Mouse (Mus musculus): ENCODE results near the gene Olfr1366. TPM values are rescaled to one million over a fixed set of nuclear protein-coding genes. Genes with fewer than 3 reads are reported as not detected.
"Not testable (repeated sequence)": the region's sequence is repeated elsewhere in the genome, so short reads cannot be mapped to it uniquely, and the experiment has no call there.

Olfr1366 gene
- polyA plus RNA-seq (2015; fragmentation: Nextera tagmentation; extraction: Ambion mirVana): not detected in 2 replicates

DNA sequence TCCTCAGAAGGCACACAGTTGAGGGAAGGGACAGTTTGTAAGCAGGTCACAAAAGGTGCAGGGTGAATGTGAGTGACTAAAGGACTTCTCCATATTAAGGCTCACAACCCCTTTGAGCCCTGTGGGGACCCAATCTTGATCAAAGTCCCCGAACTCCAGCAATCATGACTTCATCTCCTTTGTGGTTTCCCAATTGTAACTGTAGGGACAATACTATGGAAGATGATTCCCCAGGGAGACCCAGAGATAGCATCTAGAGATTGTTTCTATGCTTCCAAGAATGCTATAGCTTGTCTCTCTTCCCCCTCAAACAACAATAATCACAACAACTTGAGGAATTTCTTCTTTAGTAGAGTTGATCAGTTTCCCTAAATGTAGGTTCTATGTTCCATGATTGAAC is at the start of gene Olfr1366:
TSS of gene Olfr1366 (minus strand) at position 101 of the 400 bp plus-strand sequence.
- no peaks in the 10 kb centered on the region for H3K27me3 ChIP-seq (replicated peaks)
- ATAC-seq (ENCODE audit: extremely low read depth, insufficient number of reproducible peaks, low FRiP score, low TSS enrichment): no peak
- WGBS: 54% methylated on average over 1 of the region's 1 CpGs
- no peaks in the 10 kb centered on the region for H3K4me1 ChIP-seq
- H3K36me3 ChIP-seq: no peaks in the 10 kb centered on the region
- no peak within 1 kb of the TSS for H3K9ac ChIP-seq
- H3K27ac ChIP-seq (replicated peaks): no peak within 1 kb of the TSS
- H3K9me3 ChIP-seq: no peaks in the 10 kb centered on the region
- no peak within 1 kb of the TSS for H3K4me2 ChIP-seq
- no peak within 1 kb of the TSS for H3K4me3 ChIP-seq

DNA sequence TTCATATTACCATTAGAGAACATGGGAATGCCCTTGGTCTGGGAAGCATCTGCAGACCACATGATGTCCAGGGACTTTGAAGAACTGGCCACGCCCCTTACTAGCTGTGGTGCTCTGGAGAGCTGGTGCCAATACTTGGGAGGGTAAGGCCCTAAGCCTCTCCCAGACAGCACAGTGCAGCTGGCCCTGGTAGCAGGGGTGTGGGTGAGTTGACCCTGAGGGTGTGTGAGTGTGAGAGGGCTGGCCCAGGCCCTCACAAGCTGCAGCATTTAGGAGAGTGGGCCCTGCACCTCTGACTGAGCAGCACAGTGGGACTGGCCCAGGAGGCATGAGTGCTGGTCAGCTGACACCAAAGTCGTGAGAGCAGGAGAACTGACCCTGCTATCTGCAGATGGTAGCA is 49.0 kb upstream of the Olfr1366 start:
- no peak for ATAC-seq (ENCODE audit: extremely low read depth, insufficient number of reproducible peaks, low FRiP score, low TSS enrichment)
- no peaks in the 10 kb centered on the region for H3K36me3 ChIP-seq
- H3K27ac ChIP-seq (replicated peaks): no peak overlapping the region
- WGBS: 48% methylated on average over 2 of the region's 2 CpGs
- H3K9me3 ChIP-seq: peaks cover 4% of the 10 kb centered on the region; the same call in 1 of the 2 replicates
- H3K27me3 ChIP-seq (replicated peaks): no peaks in the 10 kb centered on the region
- no peak overlapping the region for H3K4me2 ChIP-seq
- no peaks in the 10 kb centered on the region for H3K4me1 ChIP-seq
- H3K9ac ChIP-seq: no peak overlapping the region
- no peak overlapping the region for H3K4me3 ChIP-seq

DNA sequence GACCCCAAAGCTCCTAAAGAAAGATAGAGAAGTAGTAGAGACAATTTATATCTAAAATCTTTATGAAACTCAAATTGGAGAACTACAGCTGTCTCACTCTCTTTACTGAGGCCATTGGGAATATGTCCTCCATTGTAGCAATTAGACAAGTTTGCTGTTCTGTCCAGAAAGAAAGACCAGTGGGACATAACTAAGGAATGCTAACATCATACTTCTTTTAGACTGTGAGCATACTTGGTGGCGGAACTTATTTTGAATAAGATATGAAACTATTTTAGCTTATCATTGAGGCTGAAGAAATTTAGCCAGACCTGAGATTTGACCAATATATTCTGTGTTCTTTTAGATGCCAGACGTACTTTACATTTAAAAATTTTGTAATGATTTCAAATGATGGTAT is 39.1 kb upstream of the Olfr1366 start, which contains the start of gene Olfr1364:
TSS of gene Olfr1364 (minus strand) at position 101 of the 400 bp plus-strand sequence.
- ATAC-seq (ENCODE audit: extremely low read depth, insufficient number of reproducible peaks, low FRiP score, low TSS enrichment): no peak
- H3K4me3 ChIP-seq: no peak within 1 kb of the TSS
- H3K36me3 ChIP-seq: no peaks in the 10 kb centered on the region
- WGBS: 74% methylated on average over 2 of the region's 2 CpGs
- no peaks in the 10 kb centered on the region for H3K4me1 ChIP-seq
- H3K27ac ChIP-seq (replicated peaks): no peak within 1 kb of the TSS
- H3K9ac ChIP-seq: no peak within 1 kb of the TSS
- no peaks in the 10 kb centered on the region for H3K27me3 ChIP-seq (replicated peaks)
- H3K4me2 ChIP-seq: no peak within 1 kb of the TSS
- H3K9me3 ChIP-seq: no peaks in the 10 kb centered on the region

DNA sequence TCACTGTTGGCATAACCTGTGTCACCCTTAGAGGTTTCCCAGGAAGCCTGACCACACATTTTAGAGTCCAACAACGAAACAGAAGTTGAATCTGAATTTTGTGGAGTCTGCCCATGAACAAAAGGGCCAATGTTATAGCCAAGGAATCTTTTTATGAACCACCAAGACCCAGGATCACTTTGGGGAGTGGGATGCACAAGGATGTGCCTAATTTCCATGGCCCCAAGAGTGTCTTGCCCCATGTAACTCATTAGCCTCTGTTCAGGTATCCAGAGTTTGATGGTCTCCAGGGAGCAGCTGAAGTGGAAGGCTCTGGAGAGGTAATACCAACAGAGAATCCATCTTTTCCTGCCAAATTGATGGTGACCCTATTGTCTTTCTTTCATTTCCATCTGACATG is 17.2 kb upstream of the Olfr1366 start, which contains the start of gene Olfr1535:
TSS of gene Olfr1535 (minus strand) at position 101 of the 400 bp plus-strand sequence.
- Histone ChIP-seq H3K27me3 (replicated peaks) (no peaks in the 10 kb centered on the region), H3K4me1 (no peaks in the 10 kb centered on the region), H3K36me3 (no peaks in the 10 kb centered on the region), H3K9me3 (no peaks in the 10 kb centered on the region), H3K4me2 (no peak within 1 kb of the TSS), H3K27ac (replicated peaks) (no peak within 1 kb of the TSS), H3K4me3 (no peak within 1 kb of the TSS), H3K9ac (no peak within 1 kb of the TSS)
- ATAC-seq (ENCODE audit: extremely low read depth, insufficient number of reproducible peaks, low FRiP score, low TSS enrichment): no peak
- 55% methylated on average over 1 of the region's 1 CpGs for WGBS

DNA sequence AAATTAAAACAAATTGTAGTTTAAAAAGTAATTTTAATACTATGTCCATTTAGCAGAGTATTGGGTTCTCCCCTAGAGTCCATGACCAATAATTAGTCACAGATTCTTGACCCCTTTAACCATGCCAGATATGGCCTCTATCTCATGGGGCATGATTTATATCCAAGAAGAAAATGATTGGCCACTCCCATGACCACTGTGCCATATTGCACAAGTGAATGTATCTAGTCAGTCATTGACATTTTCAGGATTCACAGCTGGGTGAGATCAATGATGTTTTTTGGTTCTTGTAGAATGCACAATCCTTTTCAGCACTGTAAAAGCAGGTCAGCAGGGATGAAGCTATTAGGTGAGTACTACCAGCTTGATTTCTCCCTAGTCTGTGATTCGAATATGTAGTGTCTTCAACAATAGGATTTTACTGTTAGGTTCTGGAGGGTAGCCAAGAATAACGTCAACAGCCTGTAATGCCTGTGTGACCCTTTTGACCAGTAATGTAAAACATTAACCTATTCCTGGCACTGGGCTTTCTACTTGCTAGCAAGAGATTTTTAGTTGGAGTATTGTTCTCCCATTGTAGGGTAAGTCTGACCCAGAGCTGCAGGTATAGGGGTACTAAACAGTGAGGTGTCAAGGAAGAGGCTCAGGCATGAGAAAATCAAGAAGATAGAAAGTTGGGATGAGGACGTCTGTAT is 8.0 kb upstream of the Olfr1366 start:
- Histone ChIP-seq H3K4me1 (no peaks in the 10 kb centered on the region), H3K27me3 (replicated peaks) (no peaks in the 10 kb centered on the region), H3K9me3 (no peaks in the 10 kb centered on the region), H3K36me3 (no peaks in the 10 kb centered on the region), H3K4me3 (no peak overlapping the region), H3K9ac (no peak overlapping the region), H3K27ac (replicated peaks) (no peak overlapping the region), H3K4me2 (no peak overlapping the region)
- WGBS: 37% methylated on average over 3 of the region's 3 CpGs
- no peak for ATAC-seq (ENCODE audit: extremely low read depth, insufficient number of reproducible peaks, low FRiP score, low TSS enrichment)

DNA sequence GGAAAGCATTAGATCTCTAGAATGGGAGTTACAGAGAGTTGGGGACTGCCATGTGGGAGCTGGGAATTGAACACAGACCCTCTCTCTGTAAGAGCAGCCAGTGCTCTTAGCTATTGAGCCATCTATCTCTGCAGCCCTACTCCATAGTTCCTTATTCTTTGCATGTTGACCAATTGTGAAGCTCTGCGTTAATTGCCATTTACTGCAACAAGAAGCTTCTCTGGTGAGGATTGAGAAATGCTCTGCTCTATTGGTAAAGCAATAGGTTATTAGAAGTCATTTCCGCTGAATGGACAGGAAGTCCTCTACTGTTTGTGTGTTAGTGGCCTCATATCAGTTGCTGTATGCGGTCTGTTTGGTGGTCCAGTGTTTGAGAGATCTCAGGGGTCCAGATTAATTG is 6.9 kb upstream of the Olfr1366 start:
- Histone ChIP-seq H3K27ac (replicated peaks) (no peak overlapping the region), H3K4me1 (no peaks in the 10 kb centered on the region), H3K9ac (no peak overlapping the region), H3K4me3 (no peak overlapping the region), H3K36me3 (no peaks in the 10 kb centered on the region), H3K9me3 (no peaks in the 10 kb centered on the region), H3K27me3 (replicated peaks) (no peaks in the 10 kb centered on the region), H3K4me2 (no peak overlapping the region)
- 86% methylated on average over 3 of the region's 3 CpGs for WGBS
- ATAC-seq (ENCODE audit: extremely low read depth, insufficient number of reproducible peaks, low FRiP score, low TSS enrichment): no peak

DNA sequence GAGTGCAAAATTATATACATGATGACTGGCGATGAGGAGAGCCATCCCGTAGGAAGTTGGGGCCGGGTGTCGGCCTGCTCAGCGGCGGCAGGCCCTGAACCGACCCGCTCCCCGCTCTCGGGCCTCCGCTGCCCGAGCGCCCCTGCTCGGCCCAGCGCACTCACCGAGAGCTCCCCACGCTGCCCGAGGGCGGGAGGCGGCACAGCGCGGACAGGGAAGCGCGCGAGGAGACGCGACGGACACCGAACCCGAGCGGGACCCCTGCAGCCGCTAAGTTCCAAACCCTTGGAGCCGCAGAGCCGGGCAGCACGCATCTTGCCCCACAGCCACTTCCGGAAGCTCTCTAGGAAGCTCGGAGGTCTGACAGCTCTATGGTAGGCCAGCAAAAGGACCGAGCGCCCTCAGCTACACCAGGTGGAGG is 11.8 kb downstream of the Olfr1366 start, which contains the start of gene Zkscan8:
TSS of gene Zkscan8 (minus strand) at position 340 of the 421 bp plus-strand sequence.
- Histone ChIP-seq H3K27ac (replicated peaks) (peak within 1 kb of the TSS; percentile 93), H3K4me2 (peak within 1 kb of the TSS; percentile 70), H3K4me1 (peaks cover 10% of the 10 kb centered on the region), H3K36me3 (peaks cover 13% of the 10 kb centered on the region), H3K27me3 (replicated peaks) (no peaks in the 10 kb centered on the region), H3K4me3 (peak within 1 kb of the TSS; percentile 91), H3K9me3 (no peaks in the 10 kb centered on the region), H3K9ac (peak within 1 kb of the TSS; percentile 99)
- peak; percentile 78; the same call in 1 of the 2 replicates for ATAC-seq (ENCODE audit: extremely low read depth, insufficient number of reproducible peaks, low FRiP score, low TSS enrichment)
- WGBS: under 1% methylated on average over 39 of the region's 39 CpGs

DNA sequence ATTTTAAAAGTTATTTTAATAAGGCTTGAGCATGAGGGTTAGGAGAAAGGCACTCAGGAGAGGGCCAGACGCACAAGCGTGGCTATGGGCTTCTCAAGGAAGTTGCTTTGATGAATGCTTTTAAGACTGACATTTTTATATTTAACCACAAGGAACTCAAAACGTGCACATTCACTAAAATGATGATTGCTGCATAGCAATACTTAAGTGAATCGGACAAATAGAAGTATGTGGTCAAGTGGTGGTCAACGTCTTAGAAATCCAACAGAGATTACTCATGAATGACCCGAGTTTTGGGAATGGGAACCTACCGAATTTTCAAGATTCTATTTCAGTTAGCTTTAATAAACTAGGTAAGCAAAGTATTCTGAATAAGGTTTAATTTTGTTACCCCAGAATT is 12.5 kb downstream of the Olfr1366 start:
- Histone ChIP-seq H3K4me1 (peaks cover 10% of the 10 kb centered on the region), H3K9ac (peak overlapping the region; percentile 65; the same call in 1 of the 2 replicates), H3K4me2 (peak overlapping the region; percentile 70), H3K27me3 (replicated peaks) (no peaks in the 10 kb centered on the region), H3K4me3 (peak overlapping the region; percentile 91), H3K36me3 (peaks cover 19% of the 10 kb centered on the region), H3K9me3 (no peaks in the 10 kb centered on the region), H3K27ac (replicated peaks) (no peak overlapping the region)
- WGBS: 50% methylated on average over 7 of the region's 7 CpGs
- no peak for ATAC-seq (ENCODE audit: extremely low read depth, insufficient number of reproducible peaks, low FRiP score, low TSS enrichment)

DNA sequence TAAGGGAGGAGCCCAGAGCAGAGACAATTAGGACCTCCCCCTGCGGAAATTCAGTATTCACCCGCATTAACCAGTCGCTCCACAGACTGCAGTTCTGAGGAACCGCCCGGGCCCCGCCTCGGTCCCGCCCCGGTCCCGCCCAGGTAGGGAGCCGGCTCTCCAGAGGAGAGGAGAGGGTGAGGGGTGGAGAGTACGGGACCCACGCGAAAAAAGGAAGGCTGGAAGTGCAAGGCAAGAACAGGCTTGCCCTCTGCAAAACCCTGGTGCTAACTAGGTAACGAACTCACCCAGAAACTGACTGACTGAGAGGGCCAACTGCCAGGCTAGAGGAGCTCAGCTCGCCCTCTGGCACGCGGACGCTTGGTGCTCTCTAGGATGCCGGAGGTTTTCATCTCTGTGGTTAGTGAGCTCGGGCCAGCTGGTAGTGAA is 36.4 kb downstream of the Olfr1366 start:
- Histone ChIP-seq H3K27me3 (replicated peaks) (no peaks in the 10 kb centered on the region), H3K4me1 (0 out of 2 replicates have a peak, but pooled peaks cover 3% of the 10 kb centered on the region), H3K27ac (replicated peaks) (peak overlapping the region; percentile 81), H3K4me2 (peak overlapping the region; percentile 73), H3K4me3 (peak overlapping the region; percentile 63), H3K9ac (peak overlapping the region; percentile 80), H3K36me3 (no peaks in the 10 kb centered on the region), H3K9me3 (no peaks in the 10 kb centered on the region)
- peak; percentile 97 for ATAC-seq (ENCODE audit: extremely low read depth, insufficient number of reproducible peaks, low FRiP score, low TSS enrichment)
- under 1% methylated on average over 21 of the region's 21 CpGs for WGBS

DNA sequence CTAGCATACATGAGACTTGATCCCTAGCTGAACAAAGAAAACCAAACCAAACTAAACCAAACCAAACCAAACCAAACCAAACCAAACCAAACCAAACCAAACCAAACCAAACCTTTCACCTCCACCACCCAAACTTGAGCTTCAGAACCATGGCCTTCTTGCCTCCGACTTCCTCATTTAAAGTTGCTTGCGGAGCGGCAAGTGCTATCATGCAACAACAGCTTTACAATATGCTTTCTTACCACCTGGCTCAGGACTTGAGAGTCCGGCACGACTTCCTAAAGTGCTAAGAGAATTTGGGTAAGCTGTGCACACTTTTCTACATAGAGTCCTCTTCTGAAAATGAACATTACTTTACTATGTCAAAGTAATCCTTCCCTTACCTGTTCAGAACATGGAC is 40.3 kb downstream of the Olfr1366 start:
- Histone ChIP-seq H3K4me2 (no peak overlapping the region), H3K4me1 (0 out of 2 replicates have a peak, but pooled peaks cover 3% of the 10 kb centered on the region), H3K4me3 (no peak overlapping the region), H3K9ac (no peak overlapping the region), H3K27me3 (replicated peaks) (no peaks in the 10 kb centered on the region), H3K9me3 (no peaks in the 10 kb centered on the region), H3K27ac (replicated peaks) (no peak overlapping the region), H3K36me3 (no peaks in the 10 kb centered on the region)
- 82% methylated on average over 5 of the region's 5 CpGs for WGBS
- no peak for ATAC-seq (ENCODE audit: extremely low read depth, insufficient number of reproducible peaks, low FRiP score, low TSS enrichment)

DNA sequence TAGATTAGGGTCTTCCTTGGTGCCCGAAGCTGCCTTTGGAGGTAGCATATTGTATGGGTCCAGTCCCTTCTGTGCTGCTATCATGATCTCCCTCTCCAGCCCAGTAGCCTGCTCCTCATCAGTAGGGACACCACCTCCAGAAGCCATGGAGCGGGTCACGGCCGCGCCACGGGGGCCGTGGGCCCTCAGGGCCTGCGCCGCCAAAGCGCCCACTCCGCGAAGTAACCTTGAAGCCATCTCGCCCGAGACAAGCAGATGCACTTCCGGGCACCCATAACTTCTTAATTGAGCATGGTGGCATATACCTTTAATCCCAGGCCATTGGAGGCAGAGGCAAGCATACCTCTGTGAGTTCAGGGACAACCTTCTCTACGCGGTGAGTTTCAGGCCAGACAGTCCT is 41.4 kb downstream of the Olfr1366 start, which contains the start of gene Gm11273:
TSS of gene Gm11273 (minus strand) at position 237 of the 400 bp plus-strand sequence.
- not testable (repeated sequence) for H3K4me2 ChIP-seq; ATAC-seq (ENCODE audit: extremely low read depth, insufficient number of reproducible peaks, low FRiP score, low TSS enrichment); H3K27me3 ChIP-seq (replicated peaks); H3K27ac ChIP-seq (replicated peaks); H3K4me3 ChIP-seq; H3K4me1 ChIP-seq; H3K9me3 ChIP-seq; H3K9ac ChIP-seq; H3K36me3 ChIP-seq
- WGBS: 86% methylated on average over 17 of the region's 17 CpGs

DNA sequence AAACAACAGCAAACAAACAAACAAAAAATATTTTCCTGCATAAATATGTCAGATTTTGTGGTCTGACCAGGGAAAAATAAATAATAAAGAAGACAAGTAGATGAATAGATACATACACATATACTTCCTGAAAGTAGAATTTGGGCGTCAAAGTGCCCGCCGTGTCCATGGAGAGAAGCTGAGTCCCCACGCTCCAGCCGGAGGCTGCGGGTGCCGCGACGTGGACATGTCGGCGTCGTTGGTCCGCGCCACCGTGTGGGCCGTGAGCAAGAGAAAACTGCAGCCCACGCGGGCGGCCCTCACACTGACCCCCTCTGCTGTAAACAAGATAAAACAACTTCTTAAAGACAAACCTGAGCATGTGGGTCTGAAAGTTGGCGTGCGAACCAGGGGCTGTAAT is 47.5 kb downstream of the Olfr1366 start, which contains the start of gene AK157302:
TSS of gene AK157302 (plus strand) at position 144 of the 400 bp plus-strand sequence.
- ATAC-seq (ENCODE audit: extremely low read depth, insufficient number of reproducible peaks, low FRiP score, low TSS enrichment): no peak
- no peaks in the 10 kb centered on the region for H3K27me3 ChIP-seq (replicated peaks)
- 88% methylated on average over 21 of the region's 21 CpGs for WGBS
- no peak within 1 kb of the TSS for H3K4me3 ChIP-seq
- no peaks in the 10 kb centered on the region for H3K4me1 ChIP-seq
- no peaks in the 10 kb centered on the region for H3K9me3 ChIP-seq
- no peak within 1 kb of the TSS for H3K4me2 ChIP-seq
- H3K27ac ChIP-seq (replicated peaks): no peak within 1 kb of the TSS
- no peak within 1 kb of the TSS for H3K9ac ChIP-seq
- no peaks in the 10 kb centered on the region for H3K36me3 ChIP-seq

Measured in heart, embryonic 13.5 days (tissue).